Mouse (Mus musculus) midbrain, embryonic 12.5 days (tissue): ENCODE results near the gene Gm4302. TPM values are rescaled to one million over a fixed set of nuclear protein-coding genes. Genes with fewer than 3 reads are reported as not detected.
"Not testable (repeated sequence)": the region's sequence is repeated elsewhere in the genome, so short reads cannot be mapped to it uniquely, and the experiment has no call there.

ENCODE experiments used
- ATAC-seq: fragments of 200-750 bp; cut with Nextera tagmentation; 2 replicates; pipeline ENCODE4 v1.8.0; 2017; ENCODE audit warnings: low read depth, moderate TSS enrichment, moderate library complexity; ENCODE audit not compliant: low FRiP score
- H3K27ac ChIP-seq: fragments of 300-500 bp; sonication (generic); replicated peaks from 2 replicates; pipeline ENCODE4 v1.5.1; 2016; ENCODE audit warnings: mild to moderate bottlenecking
- H3K27me3 ChIP-seq: fragments of 300-500 bp; sonication (generic); 2 replicates; pipeline ENCODE4 v1.6.1; 2016; ENCODE audit warnings: mild to moderate bottlenecking
- H3K36me3 ChIP-seq: fragments of 300-500 bp; sonication (generic); 2 replicates; pipeline ENCODE4 v1.6.1; 2016
- H3K4me1 ChIP-seq: fragments of 300-500 bp; sonication (generic); 2 replicates; pipeline ENCODE4 v1.6.1; 2016
- H3K4me2 ChIP-seq: fragments of 300-500 bp; sonication (generic); replicated peaks from 2 replicates; pipeline ENCODE4 v1.6.1; 2016; ENCODE audit warnings: mild to moderate bottlenecking, moderate library complexity
- H3K4me3 ChIP-seq: fragments of 300-500 bp; sonication (generic); 2 replicates; pipeline ENCODE4 v1.5.1; 2016; ENCODE audit warnings: mild to moderate bottlenecking
- H3K9ac ChIP-seq: fragments of 300-500 bp; sonication (generic); replicated peaks from 2 replicates; pipeline ENCODE4 v1.6.1; 2016; ENCODE audit warnings: mild to moderate bottlenecking, moderate library complexity
- H3K9me3 ChIP-seq: fragments of 300-500 bp; sonication (generic); 2 replicates; pipeline ENCODE4 v1.6.1; 2016; ENCODE audit warnings: mild to moderate bottlenecking
- WGBS: fragments of 180-500 bp; shearing (Covaris S2); methylation state at CpG from one replicate; pipeline ENCODE4 v1.1.7; 2016; 5-methylcytosine and 5-hydroxymethylcytosine counted together
- polyA plus RNA-seq: library from polyadenylated mRNA; unstranded; fragments of >200 nt; fragmentation: Nextera tagmentation; extraction: Ambion mirVana; gene quantifications from 2 replicates; pipeline ENCODE4 v1.2.1, GENCODE M21; 2016

Gene Gm4302
- not detected in 2 replicates for polyA plus RNA-seq

GRCm38 (mm10) chr10:100340536-100340935 lies at the start of gene Gm4302:
Gene Gm4302 (plus strand): TSS chr10:100340836.
- not testable (repeated sequence) for H3K4me3 ChIP-seq, H3K4me1 ChIP-seq, H3K27ac ChIP-seq, H3K36me3 ChIP-seq, H3K27me3 ChIP-seq, H3K9ac ChIP-seq, H3K4me2 ChIP-seq, H3K9me3 ChIP-seq, ATAC-seq
- WGBS = no CpG with 5 or more reads among the region's 3 CpGs

GRCm38 (mm10) chr10:100296105-100296504 lies 44.5 kb upstream of the Gm4302 start:
- Histone ChIP-seq H3K4me1 (no peaks in the 10 kb centered on the region), H3K27me3 (no peaks in the 10 kb centered on the region), H3K36me3 (no peaks in the 10 kb centered on the region), H3K27ac (no peak overlapping the region), H3K4me3 (no peak overlapping the region), H3K9ac (no peak overlapping the region), H3K9me3 (no peaks in the 10 kb centered on the region), H3K4me2 (no peak overlapping the region)
- ATAC-seq = no peak
- WGBS = 79% methylated on average over 2 of the region's 2 CpGs

- H3K27ac ChIP-seq, H3K27me3 ChIP-seq, H3K9me3 ChIP-seq, H3K4me2 ChIP-seq, H3K4me3 ChIP-seq, H3K36me3 ChIP-seq, ATAC-seq, H3K4me1 ChIP-seq, H3K9ac ChIP-seq: not testable (repeated sequence)
These were observed 40.5 kb upstream of the Gm4302 start for GRCm38 (mm10) chr10:100300106-100300505.

- H3K9me3 ChIP-seq, H3K4me1 ChIP-seq, H3K27ac ChIP-seq, ATAC-seq, H3K36me3 ChIP-seq, H3K4me2 ChIP-seq, H3K4me3 ChIP-seq, H3K27me3 ChIP-seq, H3K9ac ChIP-seq: not testable (repeated sequence)
- no CpG with 5 or more reads among the region's 2 CpGs for WGBS
These were observed 5.3 kb upstream of the Gm4302 start, which contains the start of gene Gm4301 for GRCm38 (mm10) chr10:100335376-100335775. Gene Gm4301 (plus strand): TSS chr10:100335676.

GRCm38 (mm10) chr10:100345672-100346071 lies 5.0 kb downstream of the Gm4302 start, which contains the start of gene Gm4303:
Gene Gm4303 (plus strand): TSS chr10:100345972.
- H3K27me3 ChIP-seq, H3K9ac ChIP-seq, ATAC-seq, H3K4me1 ChIP-seq, H3K36me3 ChIP-seq, H3K27ac ChIP-seq, H3K9me3 ChIP-seq, H3K4me3 ChIP-seq, H3K4me2 ChIP-seq: not testable (repeated sequence)
- no CpG with 5 or more reads among the region's 3 CpGs for WGBS

- H3K9me3 ChIP-seq, H3K27me3 ChIP-seq, H3K4me1 ChIP-seq, H3K4me2 ChIP-seq, ATAC-seq, H3K36me3 ChIP-seq, H3K4me3 ChIP-seq, H3K27ac ChIP-seq, H3K9ac ChIP-seq: not testable (repeated sequence)
- WGBS = no CpG with 5 or more reads among the region's 3 CpGs
These were observed 10.2 kb downstream of the Gm4302 start, which contains the start of gene Gm4305 for GRCm38 (mm10) chr10:100350793-100351192. Gene Gm4305 (plus strand): TSS chr10:100351093.

GRCm38 (mm10) chr10:100356841-100357240 lies 16.2 kb downstream of the Gm4302 start:
- not testable (repeated sequence) for H3K4me3 ChIP-seq, ATAC-seq
- WGBS = 82% methylated on average over 2 of the region's 2 CpGs

GRCm38 (mm10) chr10:100361038-100361437 lies 20.4 kb downstream of the Gm4302 start, which contains the start of gene Gm4307:
Gene Gm4307 (plus strand): TSS chr10:100361338.
- no CpG with 5 or more reads among the region's 3 CpGs for WGBS
- H3K4me2 ChIP-seq, H3K36me3 ChIP-seq, H3K4me3 ChIP-seq, H3K27me3 ChIP-seq, H3K4me1 ChIP-seq, H3K9ac ChIP-seq, H3K27ac ChIP-seq, ATAC-seq, H3K9me3 ChIP-seq: not testable (repeated sequence)

More at GRCm38 (mm10) chr10:100356841-100357240, 16.2 kb downstream of the Gm4302 start:
- H3K36me3 ChIP-seq, H3K4me1 ChIP-seq, H3K27me3 ChIP-seq, H3K4me2 ChIP-seq, H3K27ac ChIP-seq, H3K9me3 ChIP-seq, H3K9ac ChIP-seq: not testable (repeated sequence)

- not testable (repeated sequence) for H3K36me3 ChIP-seq, H3K4me1 ChIP-seq, H3K27me3 ChIP-seq, H3K9me3 ChIP-seq, H3K27ac ChIP-seq, H3K4me3 ChIP-seq, H3K9ac ChIP-seq, H3K4me2 ChIP-seq, ATAC-seq
- no CpG with 5 or more reads among the region's 2 CpGs for WGBS
These were observed 41.8 kb downstream of the Gm4302 start, which contains the start of gene Gm4312 for GRCm38 (mm10) chr10:100382460-100382859. Gene Gm4312 (minus strand): TSS chr10:100382560.

Other genes starting within 250 kb of the Gm4302 start
- not detected in 2 replicates for gene Gm4301, start 5.2 kb upstream of the Gm4302 start, polyA plus RNA-seq
- gene Gm4303, start 5.1 kb downstream of the Gm4302 start, polyA plus RNA-seq = not detected in 2 replicates
- not detected in 2 replicates for gene Gm4305, start 10.3 kb downstream of the Gm4302 start, polyA plus RNA-seq
- gene Gm4307, start 20.5 kb downstream of the Gm4302 start, polyA plus RNA-seq = not detected in 2 replicates
- not detected in 2 replicates for gene Gm4312, start 41.7 kb downstream of the Gm4302 start, polyA plus RNA-seq
- gene Tmtc3, start 146.5 kb downstream of the Gm4302 start, polyA plus RNA-seq = 17.2 and 19.2 TPM in 2 replicates
- gene Cep290, start 146.7 kb downstream of the Gm4302 start, polyA plus RNA-seq = 8.1 and 8.8 TPM in 2 replicates
- gene 4930430F08Rik, start 249.6 kb downstream of the Gm4302 start, polyA plus RNA-seq = 10.5 and 12.7 TPM in 2 replicates
- not detected in 2 replicates for gene 1700017N19Rik, start 249.6 kb downstream of the Gm4302 start, polyA plus RNA-seq